ENCODE assay signal across 21 mouse cellular contexts in the genomic region with DNA sequence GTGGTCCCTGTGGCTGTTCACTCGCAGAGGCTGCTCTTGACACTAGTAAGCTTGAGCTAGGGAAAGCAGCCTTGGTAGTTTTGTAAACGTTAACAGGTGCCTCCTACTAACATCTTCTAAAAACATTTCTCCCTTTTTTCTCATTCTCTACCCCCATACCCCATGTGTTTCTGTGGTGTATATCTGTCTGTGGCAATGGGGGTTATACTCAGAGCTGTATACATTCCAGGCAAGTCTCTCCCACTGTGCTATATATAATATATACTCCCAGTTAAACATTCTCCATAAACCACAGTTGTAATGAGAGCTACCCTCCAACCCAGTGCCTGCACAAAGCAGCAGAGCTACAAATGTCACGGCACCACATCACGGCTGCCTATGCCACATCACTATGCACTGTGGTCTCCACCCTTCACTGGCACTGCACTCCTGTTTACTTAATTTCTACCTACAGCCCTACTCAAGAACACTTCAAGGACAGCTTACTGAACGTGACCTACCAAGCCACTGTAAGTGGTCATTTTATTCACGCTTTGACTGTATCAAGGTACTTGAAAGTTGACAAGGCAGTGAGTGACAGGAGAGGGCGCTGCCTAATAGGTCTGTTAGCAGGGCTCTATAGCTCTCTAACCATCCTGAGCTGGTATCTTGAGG. TPM values are rescaled to one million over a fixed set of nuclear protein-coding genes. Genes with fewer than 3 reads are reported as not detected.
DNase-seq lines count a peak whose midpoint lies in the region; ATAC-seq and TF ChIP-seq lines count a peak whose summit lies in the region.
"Had no signal": no experiment of that assay in that cellular context is flagged by ENCODE, and none has a peak within 500 bp of the region (broad histone marks: within the 10 kb centered on the region; RNA-seq: fewer than 3 reads in every experiment).

No protein-coding gene starts in this region.

- no peak overlapping the region for H3K4me2 ChIP-seq in heart, embryonic 16.5 days (ENCODE audit: low read depth, low read length)
- H3K4me2 ChIP-seq in lung, embryonic 14.5 days, result no peak overlapping the region
- no peak overlapping the region for H3K4me2 ChIP-seq in stomach, postnatal 0 days (replicated peaks; ENCODE audit: low read depth)
- H3K4me2 ChIP-seq: embryonic facial prominence, embryonic 13.5 days; limb, embryonic 13.5 days; liver, embryonic 13.5 days; midbrain, embryonic 12.5 days; neural tube, embryonic 13.5 days had no signal

- H3K27me3 ChIP-seq in heart, embryonic 16.5 days (ENCODE audit: control insufficient read depth, insufficient read depth, low read length), result no peaks in the 10 kb centered on the region
- no peaks in the 10 kb centered on the region for H3K27me3 ChIP-seq in lung, embryonic 14.5 days (ENCODE audit: insufficient read depth, low read length)
- H3K27me3 ChIP-seq in stomach, postnatal 0 days (ENCODE audit: control insufficient read depth, insufficient read depth, low read length), result no peaks in the 10 kb centered on the region
- H3K27me3 ChIP-seq: embryonic facial prominence, embryonic 13.5 days; limb, embryonic 13.5 days; liver, embryonic 13.5 days; midbrain, embryonic 12.5 days; neural tube, embryonic 13.5 days; Patski had no signal

- H3K4me3 ChIP-seq in heart, embryonic 16.5 days (ENCODE audit: low read length), result no peak overlapping the region
- H3K4me3 ChIP-seq in lung, embryonic 14.5 days (ENCODE audit: low read depth, low read length), result no peak overlapping the region
- H3K4me3 ChIP-seq in stomach, postnatal 0 days (ENCODE audit: low read depth, low read length), result no peak overlapping the region
- H3K4me3 ChIP-seq: embryonic facial prominence, embryonic 13.5 days; limb, embryonic 13.5 days; liver, embryonic 13.5 days; midbrain, embryonic 12.5 days; neural tube, embryonic 13.5 days had no signal

- intact Hi-C loops in left cerebral cortex, postnatal 4 days (cut with DNase I), result loop anchor here (10.0 kb wide), 1 partner anchor 104 kb away; no protein-coding TSS in a partner anchor

- 56% methylated on average over 7 of the region's 7 CpGs for WGBS in heart, embryonic 16.5 days
- WGBS in lung, embryonic 14.5 days, result 68% methylated on average over 7 of the region's 7 CpGs
- 68% methylated on average over 7 of the region's 7 CpGs for WGBS in stomach, postnatal 0 days

- no peak; the same call in 1 of the 2 replicates for TF ChIP-seq CTCF in lung, embryonic 14.5 days (IDR thresholded peaks at IDR 0.05; ENCODE audit: low read depth)
- 0 out of 2 replicates have a peak, but pooled peaks have one; percentile 6 for TF ChIP-seq CTCF in stomach, postnatal 0 days (IDR thresholded peaks at IDR 0.05; ENCODE audit: low read depth)

- no peak for DNase-seq in frontal cortex, postnatal 25 days (ENCODE audit: low spot score in 2 of 2)
- no peak for DNase-seq in heart, postnatal 4 days
- no peak for DNase-seq in lung, embryonic 14.5 days
- DNase-seq in lung, postnatal 10 days, result no peak
- DNase-seq in stomach, postnatal 0 days (ENCODE audit: low spot score), result no peak
- DNase-seq in left cerebral cortex, postnatal 4 days, result no peak
- DNase-seq: adrenal gland, adult 8-10 months; cerebellum, postnatal 10 days; kidney, adult 11 months; kidney, postnatal 10 days; liver, embryonic 13.5 days; thymus, postnatal 36 days had no signal

- peak overlapping the region; percentile 49 for H3K27ac ChIP-seq in heart, embryonic 16.5 days (ENCODE audit: low read length)
- no peak overlapping the region for H3K27ac ChIP-seq in lung, embryonic 14.5 days (ENCODE audit: low read depth)
- no peak overlapping the region for H3K27ac ChIP-seq in stomach, postnatal 0 days (replicated peaks)
- H3K27ac ChIP-seq: embryonic facial prominence, embryonic 13.5 days; limb, embryonic 13.5 days; liver, embryonic 13.5 days; midbrain, embryonic 12.5 days; neural tube, embryonic 13.5 days had no signal

- no peak for TF ChIP-seq EP300 in stomach, postnatal 0 days (optimal IDR thresholded peaks at IDR 0.05)

- peaks cover 16% of the 10 kb centered on the region for H3K4me1 ChIP-seq in heart, embryonic 16.5 days (ENCODE audit: control insufficient read depth, insufficient read depth, low read length)
- H3K4me1 ChIP-seq in lung, embryonic 14.5 days (ENCODE audit: insufficient read depth), result no peaks in the 10 kb centered on the region
- H3K4me1 ChIP-seq in stomach, postnatal 0 days (replicated peaks; ENCODE audit: control insufficient read depth, insufficient read depth), result no peaks in the 10 kb centered on the region
- H3K4me1 ChIP-seq: embryonic facial prominence, embryonic 13.5 days; limb, embryonic 13.5 days; liver, embryonic 13.5 days; midbrain, embryonic 12.5 days; neural tube, embryonic 13.5 days had no signal

- peak; percentile 65 for ATAC-seq in frontal cortex, adult (ENCODE audit: low TSS enrichment)
- ATAC-seq in heart, embryonic 16.5 days (replicated peaks; ENCODE audit: extremely low read depth, insufficient read depth, low FRiP score), result peak; percentile 69
- ATAC-seq in lung, embryonic 14.5 days (ENCODE audit: insufficient read depth), result peak; percentile 47; the same call in 1 of the 2 replicates
- peak; percentile 67; the same call in 1 of the 2 replicates for ATAC-seq in stomach, postnatal 0 days (ENCODE audit: low FRiP score, low TSS enrichment)
- ATAC-seq: CD4-positive, CD25-positive, alpha-beta regulatory T cell, adult 4 months; forebrain, embryonic 16.5 days; Patski had no signal

- H3K36me3 ChIP-seq in heart, embryonic 16.5 days (ENCODE audit: control insufficient read depth, insufficient read depth), result peaks cover 30% of the 10 kb centered on the region
- peaks cover 63% of the 10 kb centered on the region for H3K36me3 ChIP-seq in lung, embryonic 14.5 days (ENCODE audit: insufficient read depth)
- H3K36me3 ChIP-seq in stomach, postnatal 0 days (ENCODE audit: control insufficient read depth, insufficient read depth, low read length), result peaks cover 6% of the 10 kb centered on the region

- H3K9me3 ChIP-seq in heart, embryonic 16.5 days (replicated peaks; ENCODE audit: control insufficient read depth, low read length), result no peaks in the 10 kb centered on the region
- H3K9me3 ChIP-seq in lung, embryonic 14.5 days (ENCODE audit: low read depth, low read length), result no peaks in the 10 kb centered on the region
- H3K9me3 ChIP-seq in stomach, postnatal 0 days (ENCODE audit: control insufficient read depth, low read length), result no peaks in the 10 kb centered on the region
- H3K9me3 ChIP-seq: embryonic facial prominence, embryonic 13.5 days; limb, embryonic 13.5 days; liver, embryonic 13.5 days; midbrain, embryonic 12.5 days; neural tube, embryonic 13.5 days had no signal

- H3K9ac ChIP-seq in heart, embryonic 16.5 days (ENCODE audit: low read length), result no peak overlapping the region
- no peak overlapping the region for H3K9ac ChIP-seq in lung, embryonic 14.5 days
- H3K9ac ChIP-seq in stomach, postnatal 0 days (ENCODE audit: low read length), result no peak overlapping the region
- H3K9ac ChIP-seq: embryonic facial prominence, embryonic 13.5 days; limb, embryonic 13.5 days; liver, embryonic 13.5 days; midbrain, embryonic 12.5 days; neural tube, embryonic 13.5 days had no signal

RNA-seq across cellular contexts. Expression of a gene that starts 23.4 kb away (rescaled TPM):
- polyA plus RNA-seq in heart, embryonic 16.5 days (2015; fragmentation: Nextera tagmentation; extraction: Ambion mirVana), result 36.7 and 42.1 TPM in 2 replicates
- 10 to 100 TPM; 28.8 to 31.7 TPM for total RNA-seq in heart, postnatal 4 days (2021)
- polyA plus RNA-seq in lung, embryonic 14.5 days (2014; fragmentation: Nextera tagmentation; extraction: Ambion mirVana), result 60.8 and 63.5 TPM in 2 replicates
- polyA plus RNA-seq in stomach, postnatal 0 days (2015; fragmentation: Nextera tagmentation; extraction: Ambion mirVana), result 26.7 and 30.4 TPM in 2 replicates
- 10 to 100 TPM; 62.4 to 67.2 TPM for total RNA-seq in left cerebral cortex, postnatal 4 days (2021)
